Mouse (Mus musculus): ENCODE measurements around the gene Rapgef5.

Rapgef5 gene

GRCm38 (mm10) chr12:117674511-117674910 lies 158.2 kb downstream of the Rapgef5 start:
- DNase-seq (ENCODE audit: low read depth, low spot score) = no peak

- DNase-seq (ENCODE audit: low read depth, low spot score) = no peak
Measured at GRCm38 (mm10) chr12:117676265-117676664, 160.0 kb downstream of the Rapgef5 start.

DNA sequence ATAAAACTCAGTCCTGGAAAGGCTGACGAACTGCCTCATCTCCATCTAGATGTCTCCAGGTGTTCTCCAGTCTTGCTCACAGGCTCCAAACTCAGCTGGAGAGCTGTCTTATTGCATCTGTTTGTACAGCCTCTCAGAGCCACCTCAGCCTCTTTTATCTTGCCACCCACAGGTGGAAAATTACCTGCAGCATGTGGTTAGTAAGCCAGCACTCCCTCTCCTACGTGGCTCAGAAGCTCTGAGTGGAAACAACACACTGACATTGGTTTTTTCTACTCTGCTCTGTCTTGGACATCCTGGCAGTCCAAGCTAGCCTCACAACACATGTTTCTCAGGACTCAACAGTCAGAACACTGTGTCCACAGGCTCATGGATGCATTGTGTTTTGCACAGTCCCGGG lies 162.6 kb downstream of the Rapgef5 start:
- no peak for DNase-seq (ENCODE audit: low read depth, low spot score)

DNA sequence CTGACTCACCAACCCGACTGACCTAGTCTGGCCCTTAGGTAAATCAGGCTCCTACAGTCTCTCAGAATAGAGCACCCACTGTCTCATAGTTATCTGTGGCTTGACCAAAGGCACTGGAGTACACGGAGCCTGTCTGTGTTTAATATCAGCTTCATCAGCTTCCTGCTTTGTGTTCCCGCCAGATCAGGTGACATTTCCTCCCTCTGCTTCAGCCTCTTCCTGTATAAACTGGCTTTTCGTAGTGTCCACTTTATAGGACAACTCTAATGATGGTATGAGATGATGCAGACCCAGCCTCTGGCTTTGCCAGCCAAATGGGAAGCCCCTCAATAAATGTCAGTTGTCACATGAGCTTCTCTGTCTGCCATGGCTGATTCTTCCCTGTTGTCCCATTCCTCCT lies 163.5 kb downstream of the Rapgef5 start:
- no peak for DNase-seq (ENCODE audit: low read depth, low spot score)

GRCm38 (mm10) chr12:117681273-117681672 lies 165.0 kb downstream of the Rapgef5 start:
- DNase-seq (ENCODE audit: low read depth, low spot score) = no peak

DNA sequence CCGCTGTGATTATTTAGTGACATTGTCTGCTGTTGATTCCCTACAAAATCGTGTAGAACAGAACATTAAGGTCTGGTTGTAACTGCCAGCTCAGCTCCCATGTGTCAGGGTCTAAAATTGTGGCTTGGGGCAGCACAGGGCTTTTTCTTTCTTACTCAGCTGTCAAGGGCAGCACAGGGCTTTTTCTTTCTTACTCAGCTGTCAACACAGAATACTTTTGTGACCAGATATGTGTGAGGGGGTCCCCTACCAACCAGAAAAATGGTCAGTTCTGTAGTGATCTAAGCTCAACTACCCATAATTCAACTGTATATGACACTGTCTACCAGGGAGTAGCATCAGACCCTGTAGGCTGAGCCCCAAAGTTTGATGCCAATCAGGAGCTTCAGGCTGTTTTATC lies 167.1 kb downstream of the Rapgef5 start:
- DNase-seq (ENCODE audit: low read depth, low spot score) = no peak

DNA sequence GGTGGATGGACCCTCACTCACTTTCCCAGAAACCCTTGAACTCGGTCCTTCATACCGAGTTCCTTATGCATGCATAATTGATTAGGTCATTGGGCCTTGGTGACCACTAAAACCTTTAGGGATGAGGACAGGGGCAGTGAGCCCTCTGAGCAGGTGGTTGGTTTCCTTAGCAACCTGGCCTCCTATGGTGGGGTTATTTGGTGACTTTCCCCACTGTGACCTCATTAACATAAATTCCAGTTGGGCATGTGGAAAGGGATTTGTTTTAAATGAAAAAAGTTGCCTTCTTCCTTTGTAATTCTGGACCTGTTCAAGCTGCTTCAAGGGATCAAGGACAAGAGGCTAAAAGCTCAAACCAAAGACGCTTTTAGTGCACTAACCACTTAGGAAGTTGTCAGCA lies 167.7 kb downstream of the Rapgef5 start:
- no peak for DNase-seq (ENCODE audit: low read depth, low spot score)

GRCm38 (mm10) chr12:117684788-117685187 lies 168.5 kb downstream of the Rapgef5 start:
- DNase-seq (ENCODE audit: low read depth, low spot score) = no peak

DNA sequence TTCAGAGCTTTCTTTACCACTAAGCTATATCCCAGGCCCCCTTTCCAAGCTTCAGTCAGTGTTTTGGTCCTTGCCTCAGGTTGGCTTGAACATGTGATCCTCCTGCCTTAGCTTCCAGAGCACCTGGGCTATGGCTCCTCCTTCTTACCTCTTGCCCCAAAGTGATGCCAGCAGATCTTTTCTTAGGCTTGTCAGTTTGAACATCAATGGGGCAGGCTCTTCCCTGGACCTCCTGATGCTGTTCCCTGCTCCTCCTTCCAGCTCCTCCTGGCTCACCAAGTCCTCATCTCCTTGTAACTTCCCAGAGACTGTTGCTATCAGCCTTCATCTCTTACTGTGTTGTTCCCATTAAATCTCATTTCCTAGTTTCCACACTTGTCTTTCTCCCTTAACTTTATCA lies 169.1 kb downstream of the Rapgef5 start:
- no peak for DNase-seq (ENCODE audit: low read depth, low spot score)

- no peak for DNase-seq (ENCODE audit: low read depth, low spot score)
Measured at GRCm38 (mm10) chr12:117686732-117687131, 170.5 kb downstream of the Rapgef5 start.

- peak; percentile 39 for DNase-seq (ENCODE audit: low read depth, low spot score)
Measured at GRCm38 (mm10) chr12:117688655-117689548, 172.6 kb downstream of the Rapgef5 start.

- DNase-seq (ENCODE audit: low read depth, low spot score) = no peak
Measured at GRCm38 (mm10) chr12:117691336-117691735, 175.1 kb downstream of the Rapgef5 start.

- no peak for DNase-seq (ENCODE audit: low read depth, low spot score)
Measured at GRCm38 (mm10) chr12:117692775-117693174, 176.5 kb downstream of the Rapgef5 start.

GRCm38 (mm10) chr12:117699950-117700665 lies 183.8 kb downstream of the Rapgef5 start:
- DNase-seq (ENCODE audit: low read depth, low spot score) = no peak

DNA sequence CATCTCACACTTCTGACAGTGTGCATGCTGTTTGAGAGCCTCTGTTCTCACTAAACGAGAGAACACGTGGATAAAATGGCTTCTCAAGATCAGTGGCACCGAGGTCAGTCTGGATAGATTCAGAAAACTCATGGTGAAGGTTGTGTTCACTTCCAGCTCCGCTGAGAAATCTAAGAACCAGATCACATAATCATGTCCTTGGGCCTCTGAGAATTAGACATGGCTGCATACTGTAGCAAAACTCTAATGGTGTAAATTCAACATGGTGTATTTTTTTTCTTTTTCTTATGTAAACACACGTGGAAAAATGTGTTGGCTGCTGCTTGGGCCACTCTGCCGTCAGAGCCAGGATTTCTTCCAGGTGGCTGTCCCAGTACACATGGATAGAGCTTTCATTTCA lies 184.6 kb downstream of the Rapgef5 start:
- no peak for DNase-seq (ENCODE audit: low read depth, low spot score)

- no peak for DNase-seq (ENCODE audit: low read depth, low spot score)
Measured at GRCm38 (mm10) chr12:117702291-117702690, 186.0 kb downstream of the Rapgef5 start.

DNA sequence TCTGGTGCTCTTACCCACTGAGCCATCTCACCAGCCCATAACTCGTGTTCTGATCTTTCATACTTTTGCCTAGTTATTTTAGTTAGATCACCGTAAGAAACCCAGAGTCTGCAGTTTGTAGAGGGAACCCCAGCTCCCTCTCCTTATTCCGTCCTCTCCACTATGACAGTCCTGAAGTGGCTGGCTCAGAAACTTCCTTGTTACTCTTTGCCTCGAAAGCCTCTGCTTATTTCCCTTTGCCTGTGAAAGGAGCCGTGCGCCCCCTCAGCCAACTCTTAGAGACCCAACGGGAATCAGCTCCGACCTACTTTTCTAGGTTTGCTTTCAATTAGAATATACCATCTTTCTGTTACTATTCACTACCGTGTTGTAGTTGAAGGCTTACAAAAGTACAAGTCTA lies 186.6 kb downstream of the Rapgef5 start:
- no peak for DNase-seq (ENCODE audit: low read depth, low spot score)

- DNase-seq (ENCODE audit: low read depth, low spot score) = no peak
Measured at GRCm38 (mm10) chr12:117703413-117703812, 187.1 kb downstream of the Rapgef5 start.

GRCm38 (mm10) chr12:117705308-117705707 lies 189.0 kb downstream of the Rapgef5 start:
- no peak for DNase-seq (ENCODE audit: low read depth, low spot score)

GRCm38 (mm10) chr12:117709280-117709679 lies 193.0 kb downstream of the Rapgef5 start:
- DNase-seq (ENCODE audit: low read depth, low spot score) = no peak

DNA sequence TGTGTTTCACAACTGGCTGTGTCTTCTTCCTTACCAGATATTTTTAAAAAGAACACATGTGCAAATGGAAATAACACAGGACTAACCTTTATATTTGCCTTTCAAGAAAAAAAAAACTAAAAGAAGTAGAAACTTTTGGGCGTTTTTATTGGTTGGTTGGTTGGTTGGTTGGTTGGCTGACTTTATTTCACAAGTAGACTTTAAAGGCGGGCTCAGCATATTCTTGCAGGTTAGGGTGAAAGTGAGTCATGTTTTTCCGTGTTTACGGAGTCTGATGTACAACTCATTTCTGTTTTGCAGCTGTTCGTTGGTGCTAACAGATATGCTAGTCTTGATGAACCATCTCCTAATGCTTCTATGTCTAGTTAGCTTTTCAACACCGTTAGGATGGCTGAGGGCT lies 196.2 kb downstream of the Rapgef5 start:
- no peak for DNase-seq (ENCODE audit: low read depth, low spot score)

GRCm38 (mm10) chr12:117713616-117714015 lies 197.3 kb downstream of the Rapgef5 start:
- no peak for DNase-seq (ENCODE audit: low read depth, low spot score)

Measured in retina, postnatal 7 days (tissue).